Mouse (Mus musculus) lung, adult 2 months (tissue): ENCODE results near the gene Ino80b.

Source experiments
- CTCF ChIP-seq: fragments of 200-500 bp; IDR thresholded peaks from 2 replicates; pipeline ENCODE4 v1.5.1; 2011; ENCODE audit warnings: mild to moderate bottlenecking, low read length, control low read depth; ENCODE audit not compliant: insufficient read depth
- POLR2A ChIP-seq: fragments of 200-500 bp; IDR thresholded peaks from 2 replicates; pipeline ENCODE4 v1.6.1; 2011; ENCODE audit warnings: low read depth, mild to moderate bottlenecking, control low read depth, low read length, borderline replicate concordance; ENCODE audit errors: extremely low read depth

- TF ChIP-seq CTCF (peak; percentile 78), POLR2A (no peak)
Measured at GRCm38 (mm10) chr6:83107566-83108400, 17.4 kb downstream of the Ino80b start.
